Mouse (Mus musculus) E14TG2a.4 (cell line): ENCODE data around the gene Duxf3.

Experiments used
- H3K27me3 ChIP-seq: 2 replicates; pipeline ENCODE4 v1.6.1; 2014; ENCODE audit warnings: low read length, control low read depth; ENCODE audit not compliant: insufficient read depth
- H3K36me3 ChIP-seq: 2 replicates; pipeline ENCODE4 v1.6.1; 2014; ENCODE audit warnings: low read length, control low read depth; ENCODE audit not compliant: insufficient read depth
- H3K4me1 ChIP-seq: replicated peaks from 2 replicates; pipeline ENCODE4 v1.6.1; 2014; ENCODE audit warnings: low read depth, low read length, control low read depth
- H3K4me3 ChIP-seq: replicated peaks from 2 replicates; pipeline ENCODE4 v1.5.1; 2014; ENCODE audit warnings: mild to moderate bottlenecking, low read length
- H3K9me3 ChIP-seq: 2 replicates; pipeline ENCODE4 v1.6.1; 2014; ENCODE audit warnings: low read length, control low read depth
- CTCF ChIP-seq: conservative IDR thresholded peaks from 2 replicates; pipeline ENCODE4 v1.5.1; 2014; ENCODE audit warnings: low read length
- NANOG ChIP-seq: IDR thresholded peaks from 2 replicates; pipeline ENCODE4 v1.6.1; 2014; ENCODE audit warnings: borderline replicate concordance, low read length, mixed read lengths
- POU5F1 ChIP-seq: IDR thresholded peaks from 2 replicates; pipeline ENCODE4 v1.6.1; 2014; ENCODE audit warnings: low read length, borderline replicate concordance

The Duxf3 gene

DNA sequence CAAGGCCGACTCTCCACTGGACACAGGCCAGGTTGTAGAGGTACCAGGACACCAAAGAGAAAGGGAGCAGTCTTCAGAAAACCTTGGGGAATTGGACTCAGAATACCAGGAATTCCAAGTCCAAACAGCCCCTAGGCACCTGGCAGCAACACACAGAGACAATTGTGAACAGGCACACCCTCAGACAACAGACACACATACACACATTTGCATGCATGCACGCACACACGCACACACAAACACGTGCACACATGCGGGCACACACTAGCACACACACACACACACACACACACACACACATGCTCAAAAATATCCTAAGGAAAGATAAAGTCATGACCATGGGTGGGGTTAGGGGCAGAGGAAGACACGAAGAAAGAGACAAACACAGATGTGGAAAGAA is 11.7 kb downstream of the Duxf3 start:
- H3K4me3 ChIP-seq: no peak overlapping the region
- H3K27me3 ChIP-seq: peaks cover 8% of the 10 kb centered on the region
- H3K4me1 ChIP-seq: no peaks in the 10 kb centered on the region; the same call in none of the 2 replicates
- no peak for TF ChIP-seq POU5F1
- no peak for TF ChIP-seq CTCF
- no peak for TF ChIP-seq NANOG
- no peaks in the 10 kb centered on the region for H3K36me3 ChIP-seq
- no peaks in the 10 kb centered on the region; the same call in 1 of the 2 replicates for H3K9me3 ChIP-seq

GRCm38 (mm10) chr10:58217366-58217765 is 15.1 kb downstream of the Duxf3 start:
- H3K36me3 ChIP-seq: no peaks in the 10 kb centered on the region
- no peaks in the 10 kb centered on the region; the same call in 1 of the 2 replicates for H3K9me3 ChIP-seq
- no peak for TF ChIP-seq CTCF
- H3K4me1 ChIP-seq: no peaks in the 10 kb centered on the region
- peaks cover 6% of the 10 kb centered on the region for H3K27me3 ChIP-seq
- no peak overlapping the region for H3K4me3 ChIP-seq

DNA sequence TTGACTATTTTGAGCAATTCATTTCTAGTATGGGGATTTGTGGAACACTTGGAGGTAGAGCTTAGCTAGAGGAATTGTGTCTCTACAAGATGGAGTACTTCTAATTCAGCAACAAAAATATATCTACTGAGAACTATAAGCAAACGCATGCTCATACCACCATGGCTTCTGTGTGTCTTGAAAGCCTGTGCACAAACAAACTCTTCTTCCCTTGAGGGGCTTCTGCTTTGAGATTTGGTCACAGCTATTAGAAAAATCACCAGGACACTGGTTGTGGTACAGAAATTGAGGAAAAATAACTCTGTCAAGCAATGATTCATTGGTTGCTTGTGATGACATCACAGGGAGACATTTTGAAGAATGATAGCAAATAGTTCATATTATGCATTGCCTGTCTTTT is 17.1 kb downstream of the Duxf3 start:
- TF ChIP-seq POU5F1: no peak
- no peak for TF ChIP-seq NANOG
- TF ChIP-seq CTCF: no peak
- H3K9me3 ChIP-seq: no peaks in the 10 kb centered on the region
- no peak overlapping the region for H3K4me3 ChIP-seq
- no peaks in the 10 kb centered on the region for H3K27me3 ChIP-seq
- no peaks in the 10 kb centered on the region for H3K4me1 ChIP-seq
- no peaks in the 10 kb centered on the region for H3K36me3 ChIP-seq

- Histone ChIP-seq H3K4me1 (no peaks in the 10 kb centered on the region), H3K36me3 (no peaks in the 10 kb centered on the region), H3K27me3 (no peaks in the 10 kb centered on the region), H3K9me3 (no peaks in the 10 kb centered on the region), H3K4me3 (no peak overlapping the region)
- TF ChIP-seq POU5F1: no peak
- no peak for TF ChIP-seq CTCF
- no peak for TF ChIP-seq NANOG
These were observed 17.5 kb downstream of the Duxf3 start for GRCm38 (mm10) chr10:58214934-58215333.

DNA sequence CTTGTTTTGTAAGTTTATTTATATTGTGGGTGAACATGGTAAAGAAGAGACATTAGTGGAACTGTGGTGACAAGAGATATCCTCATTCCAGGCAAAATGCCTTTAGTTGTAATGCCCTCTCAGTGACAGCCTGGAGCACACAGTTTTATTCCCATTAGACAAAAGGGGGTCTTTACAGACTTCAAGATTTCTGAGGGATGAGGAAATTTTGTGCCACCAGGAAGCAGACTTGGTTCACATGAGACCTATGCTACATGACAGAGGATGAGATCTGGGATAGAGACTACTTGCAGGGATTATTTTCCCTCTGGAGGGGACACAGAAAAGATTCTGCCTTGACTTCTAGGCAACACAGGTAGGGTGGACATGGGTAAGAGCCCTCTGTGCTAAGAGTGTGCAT is 18.0 kb downstream of the Duxf3 start:
- Histone ChIP-seq H3K4me3 (no peak overlapping the region), H3K27me3 (no peaks in the 10 kb centered on the region), H3K36me3 (no peaks in the 10 kb centered on the region), H3K9me3 (no peaks in the 10 kb centered on the region), H3K4me1 (no peaks in the 10 kb centered on the region)
- no peak for TF ChIP-seq NANOG
- no peak for TF ChIP-seq CTCF
- TF ChIP-seq POU5F1: no peak

GRCm38 (mm10) chr10:58212230-58212629 is 20.2 kb downstream of the Duxf3 start:
- Histone ChIP-seq H3K27me3 (no peaks in the 10 kb centered on the region), H3K4me3 (no peak overlapping the region), H3K36me3 (no peaks in the 10 kb centered on the region), H3K4me1 (no peaks in the 10 kb centered on the region), H3K9me3 (no peaks in the 10 kb centered on the region)
- TF ChIP-seq NANOG (no peak), POU5F1 (no peak), CTCF (no peak)

GRCm38 (mm10) chr10:58211213-58211612 is 21.3 kb downstream of the Duxf3 start:
- H3K4me3 ChIP-seq: no peak overlapping the region

GRCm38 (mm10) chr10:58210514-58210913 is 22.0 kb downstream of the Duxf3 start:
- H3K36me3 ChIP-seq: no peaks in the 10 kb centered on the region

More at GRCm38 (mm10) chr10:58211213-58211612, 21.3 kb downstream of the Duxf3 start:
- no peaks in the 10 kb centered on the region for H3K36me3 ChIP-seq
- no peak for TF ChIP-seq POU5F1
- TF ChIP-seq CTCF: no peak
- TF ChIP-seq NANOG: no peak
- H3K27me3 ChIP-seq: no peaks in the 10 kb centered on the region
- H3K4me1 ChIP-seq: no peaks in the 10 kb centered on the region
- peaks cover 7% of the 10 kb centered on the region; the same call in 1 of the 2 replicates for H3K9me3 ChIP-seq

DNA sequence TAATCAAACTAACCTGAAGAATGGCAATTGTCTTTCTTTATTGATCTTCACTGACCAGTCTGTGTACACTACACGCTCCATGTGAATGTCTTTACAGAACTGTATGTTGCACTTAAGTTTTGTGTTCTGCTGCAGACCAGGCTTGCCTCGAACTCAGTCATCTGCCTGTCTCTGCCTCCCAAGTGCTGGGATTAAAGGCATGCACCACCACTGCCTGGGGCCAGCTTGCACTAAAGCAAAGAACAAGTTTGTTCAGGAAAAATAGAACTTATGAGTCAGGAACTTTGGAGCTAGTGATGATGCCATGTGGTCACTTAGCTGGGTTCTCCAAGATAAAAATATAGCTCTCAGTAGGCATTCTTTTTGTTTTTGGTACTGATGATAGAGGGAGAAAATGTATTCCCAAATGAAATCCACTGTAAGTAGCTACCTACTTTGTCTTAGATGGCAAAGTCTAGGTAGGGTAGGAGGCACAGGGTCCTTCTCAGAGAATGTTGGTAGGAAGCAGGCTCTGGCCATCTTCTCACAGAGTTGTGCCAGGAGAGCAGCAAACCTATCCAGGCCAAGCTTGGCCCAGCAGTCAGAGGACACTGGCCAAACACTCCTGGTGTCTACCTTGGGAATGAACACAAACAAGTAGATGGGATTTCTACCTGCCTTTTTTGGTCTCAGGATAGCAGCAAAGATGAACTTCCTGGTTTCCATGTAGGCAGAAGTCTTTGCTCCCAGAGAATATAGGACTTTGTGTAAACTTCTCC is 22.6 kb downstream of the Duxf3 start:
- Histone ChIP-seq H3K27me3 (peaks cover 4% of the 10 kb centered on the region), H3K36me3 (no peaks in the 10 kb centered on the region), H3K9me3 (peaks cover 12% of the 10 kb centered on the region), H3K4me1 (no peaks in the 10 kb centered on the region), H3K4me3 (no peak overlapping the region)
- TF ChIP-seq NANOG (no peak), CTCF (no peak), POU5F1 (no peak)

More at GRCm38 (mm10) chr10:58210514-58210913, 22.0 kb downstream of the Duxf3 start:
- TF ChIP-seq POU5F1 (no peak), CTCF (no peak), NANOG (no peak)
- Histone ChIP-seq H3K9me3 (peaks cover 12% of the 10 kb centered on the region), H3K4me1 (no peaks in the 10 kb centered on the region), H3K4me3 (no peak overlapping the region), H3K27me3 (peaks cover 4% of the 10 kb centered on the region)
